Mouse (Mus musculus) heart, embryonic 16.5 days (tissue): ENCODE measurements at regions not wholly inside any gene's neighbourhood (a gene's known extent, or its start where the extent isn't known, plus 50 kb on each side); places are given as distances from the start of the nearest gene placed in this dataset.

ENCODE experiments used
- ATAC-seq: fragments of 200-750 bp; cut with Nextera tagmentation; replicated peaks from 2 replicates; pipeline ENCODE4 v1.8.0; 2017; ENCODE audit warnings: moderate number of reproducible peaks; ENCODE audit not compliant: insufficient read depth, low FRiP score; ENCODE audit errors: extremely low read depth
- H3K27ac ChIP-seq: fragments of 300-500 bp; sonication (generic); 2 replicates; pipeline ENCODE4 v1.5.1; 2014; ENCODE audit warnings: mild to moderate bottlenecking, low read length, control low read depth, moderate library complexity
- H3K27me3 ChIP-seq: fragments of 300-500 bp; sonication (generic); 2 replicates; pipeline ENCODE4 v1.6.1; 2014; ENCODE audit warnings: low read length, mixed read lengths; ENCODE audit not compliant: control insufficient read depth, insufficient read depth
- H3K36me3 ChIP-seq: fragments of 300-500 bp; sonication (generic); 2 replicates; pipeline ENCODE4 v1.6.1; 2014; ENCODE audit not compliant: control insufficient read depth, insufficient read depth
- H3K4me1 ChIP-seq: fragments of 300-500 bp; sonication (generic); 2 replicates; pipeline ENCODE4 v1.6.1; 2014; ENCODE audit warnings: low read length, mixed read lengths; ENCODE audit not compliant: control insufficient read depth, insufficient read depth
- H3K4me2 ChIP-seq: fragments of 300-500 bp; sonication (generic); 2 replicates; pipeline ENCODE4 v1.6.1; 2014; ENCODE audit warnings: low read depth, mild to moderate bottlenecking, control low read depth, low read length
- H3K4me3 ChIP-seq: fragments of 300-500 bp; sonication (generic); 2 replicates; pipeline ENCODE4 v1.5.1; 2014; ENCODE audit warnings: mild to moderate bottlenecking, control low read depth, low read length
- H3K9ac ChIP-seq: fragments of 300-500 bp; sonication (generic); 2 replicates; pipeline ENCODE4 v1.6.1; 2014; ENCODE audit warnings: low read length, control low read depth
- H3K9me3 ChIP-seq: fragments of 300-500 bp; sonication (generic); replicated peaks from 2 replicates; pipeline ENCODE4 v1.6.1; 2016; ENCODE audit warnings: low read length; ENCODE audit not compliant: control insufficient read depth
- WGBS: fragments of 180-500 bp; shearing (Covaris S2); extraction: QIAGEN DNeasy Blood & Tissue Kit; methylation state at CpG from one replicate; pipeline ENCODE4 v1.1.7; 2014; 5-methylcytosine and 5-hydroxymethylcytosine counted together

DNA sequence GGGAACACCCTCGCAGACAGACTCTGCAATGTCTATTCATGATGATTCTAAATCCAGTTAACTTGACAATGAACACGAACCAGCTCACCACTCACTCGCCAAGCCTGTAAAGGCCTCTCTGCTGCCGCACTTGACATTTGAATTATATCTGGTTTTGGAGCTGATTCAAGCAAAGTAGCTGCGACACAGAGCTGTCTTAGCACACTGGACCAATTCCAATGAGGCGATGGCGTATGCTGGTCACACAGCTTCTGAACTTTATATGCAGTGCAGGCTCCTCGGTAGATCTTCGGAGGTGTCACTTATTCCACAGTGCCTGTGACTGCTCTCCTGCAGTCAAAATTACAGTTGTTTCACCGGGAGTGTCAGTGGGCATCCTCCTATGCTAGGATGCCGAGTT lies 115.4 kb downstream of the Hhipl2 start:
- Histone ChIP-seq H3K9me3 (no peaks in the 10 kb centered on the region), H3K4me2 (no peak overlapping the region), H3K27me3 (no peaks in the 10 kb centered on the region), H3K36me3 (no peaks in the 10 kb centered on the region), H3K9ac (no peak overlapping the region), H3K27ac (no peak overlapping the region), H3K4me1 (no peaks in the 10 kb centered on the region), H3K4me3 (no peak overlapping the region)
- WGBS, result 68% methylated on average over 11 of the region's 11 CpGs
- no peak for ATAC-seq

DNA sequence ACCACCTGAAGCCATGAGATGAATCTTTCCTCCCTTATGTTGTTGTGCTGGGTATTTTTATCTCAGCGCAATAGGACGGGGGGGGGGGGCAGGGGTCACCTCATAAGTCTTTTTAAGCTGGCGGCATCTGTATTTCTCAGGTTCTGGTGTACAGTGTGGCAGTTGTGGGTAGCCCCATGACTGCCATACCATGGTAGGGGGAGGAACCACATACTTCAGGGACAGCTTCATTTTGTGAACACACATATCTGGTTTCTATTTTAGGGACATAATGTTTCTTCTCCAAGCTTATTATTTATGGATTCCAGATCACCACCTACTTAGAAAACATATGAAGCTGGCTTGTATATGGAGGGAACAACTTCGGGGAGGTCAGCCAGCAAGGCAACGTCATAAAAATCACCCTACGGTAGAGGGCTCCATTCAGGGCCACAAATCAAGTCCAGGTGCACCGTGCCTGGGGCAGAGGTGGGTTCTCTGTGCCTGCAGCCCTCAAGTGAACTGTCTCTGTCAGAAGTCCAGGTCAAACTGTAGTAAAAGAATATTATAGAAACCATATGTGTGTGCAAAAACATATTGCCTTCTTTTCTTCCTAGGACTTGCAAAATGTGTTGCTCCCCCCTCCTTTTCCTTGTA lies 130.9 kb downstream of the Hhipl2 start:
- H3K9ac ChIP-seq, result no peak overlapping the region
- H3K4me3 ChIP-seq, result no peak overlapping the region
- 72% methylated on average over 7 of the region's 7 CpGs for WGBS
- no peaks in the 10 kb centered on the region for H3K27me3 ChIP-seq
- ATAC-seq, result no peak
- H3K27ac ChIP-seq, result no peak overlapping the region
- H3K4me1 ChIP-seq, result 0 out of 2 replicates have a peak, but pooled peaks cover 2% of the 10 kb centered on the region
- H3K36me3 ChIP-seq, result no peaks in the 10 kb centered on the region
- H3K9me3 ChIP-seq, result no peaks in the 10 kb centered on the region
- no peak overlapping the region for H3K4me2 ChIP-seq

DNA sequence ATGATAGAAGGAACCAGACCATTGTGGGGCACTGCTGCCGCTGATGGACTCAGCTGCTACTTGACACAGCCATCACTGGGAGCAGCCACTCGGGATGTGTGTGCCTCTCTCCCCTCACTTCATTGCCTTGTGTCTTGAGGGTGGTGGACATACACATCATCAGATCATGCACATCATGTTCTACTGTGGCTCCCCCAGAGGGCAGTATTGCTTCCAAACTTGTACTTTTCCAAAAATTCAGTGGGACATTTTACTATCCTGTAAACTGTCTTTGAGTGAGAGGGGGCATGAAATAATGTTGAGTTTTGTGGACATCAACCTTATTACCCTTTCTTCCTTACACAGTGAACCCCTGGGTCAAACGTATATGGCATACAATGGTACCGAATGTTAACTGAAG lies 134.6 kb downstream of the Hhipl2 start:
- H3K9me3 ChIP-seq, result 0 out of 2 replicates have a peak, but pooled peaks cover 2% of the 10 kb centered on the region
- H3K4me2 ChIP-seq, result no peak overlapping the region
- WGBS, result 90% methylated on average over 4 of the region's 4 CpGs
- no peak overlapping the region for H3K9ac ChIP-seq
- no peaks in the 10 kb centered on the region for H3K36me3 ChIP-seq
- H3K4me3 ChIP-seq, result no peak overlapping the region
- no peaks in the 10 kb centered on the region for H3K27me3 ChIP-seq
- no peak for ATAC-seq
- H3K27ac ChIP-seq, result no peak overlapping the region
- 0 out of 2 replicates have a peak, but pooled peaks cover 2% of the 10 kb centered on the region for H3K4me1 ChIP-seq

DNA sequence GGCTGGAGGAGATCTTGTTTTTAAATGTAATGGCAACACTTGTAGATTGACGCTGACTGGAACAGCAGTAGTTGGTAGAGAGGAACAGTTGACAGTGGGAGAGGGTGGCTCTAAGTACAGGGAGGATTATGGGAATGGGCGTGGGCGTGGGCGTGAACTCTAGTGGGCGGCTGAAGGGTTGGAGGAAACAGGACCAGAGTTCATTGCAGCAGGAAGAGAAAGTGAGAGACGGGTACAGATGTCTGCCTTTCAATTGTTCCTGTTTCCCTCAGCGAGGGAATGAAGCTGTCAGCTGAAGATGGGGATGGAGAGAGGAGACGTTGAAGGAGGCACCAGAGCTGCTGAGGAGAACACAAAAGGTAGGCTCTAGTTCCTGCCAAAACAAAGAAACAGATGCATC lies 135.2 kb downstream of the Hhipl2 start:
- Histone ChIP-seq H3K4me2 (no peak overlapping the region), H3K27ac (no peak overlapping the region), H3K4me3 (no peak overlapping the region), H3K36me3 (no peaks in the 10 kb centered on the region), H3K9ac (no peak overlapping the region), H3K9me3 (0 out of 2 replicates have a peak, but pooled peaks cover 2% of the 10 kb centered on the region), H3K4me1 (0 out of 2 replicates have a peak, but pooled peaks cover 2% of the 10 kb centered on the region), H3K27me3 (no peaks in the 10 kb centered on the region)
- no peak for ATAC-seq
- 76% methylated on average over 8 of the region's 8 CpGs for WGBS

DNA sequence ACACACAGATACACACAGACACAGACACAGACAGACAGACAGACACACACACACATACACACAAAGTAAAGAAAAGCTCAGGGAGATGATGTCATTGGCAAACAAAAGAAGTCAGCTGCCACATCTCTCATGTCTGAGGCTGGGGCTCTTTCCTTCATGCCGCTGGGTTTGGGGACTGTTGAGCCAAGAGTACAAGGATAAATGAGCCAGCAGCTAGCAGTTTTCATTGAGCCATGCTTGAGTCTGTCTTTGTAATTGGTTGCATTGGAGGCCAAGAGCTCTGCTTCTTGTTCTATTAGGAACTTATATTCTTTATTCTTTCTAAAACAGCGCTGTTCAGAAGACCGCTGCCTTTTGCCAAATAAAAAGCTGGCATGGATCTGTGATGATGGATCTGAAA lies 144.8 kb downstream of the Hhipl2 start:
- WGBS, result 82% methylated on average over 3 of the region's 3 CpGs
- Histone ChIP-seq H3K4me1 (no peaks in the 10 kb centered on the region), H3K4me2 (no peak overlapping the region), H3K27me3 (no peaks in the 10 kb centered on the region), H3K27ac (no peak overlapping the region), H3K4me3 (no peak overlapping the region), H3K9me3 (no peaks in the 10 kb centered on the region), H3K36me3 (no peaks in the 10 kb centered on the region), H3K9ac (no peak overlapping the region)
- no peak for ATAC-seq

DNA sequence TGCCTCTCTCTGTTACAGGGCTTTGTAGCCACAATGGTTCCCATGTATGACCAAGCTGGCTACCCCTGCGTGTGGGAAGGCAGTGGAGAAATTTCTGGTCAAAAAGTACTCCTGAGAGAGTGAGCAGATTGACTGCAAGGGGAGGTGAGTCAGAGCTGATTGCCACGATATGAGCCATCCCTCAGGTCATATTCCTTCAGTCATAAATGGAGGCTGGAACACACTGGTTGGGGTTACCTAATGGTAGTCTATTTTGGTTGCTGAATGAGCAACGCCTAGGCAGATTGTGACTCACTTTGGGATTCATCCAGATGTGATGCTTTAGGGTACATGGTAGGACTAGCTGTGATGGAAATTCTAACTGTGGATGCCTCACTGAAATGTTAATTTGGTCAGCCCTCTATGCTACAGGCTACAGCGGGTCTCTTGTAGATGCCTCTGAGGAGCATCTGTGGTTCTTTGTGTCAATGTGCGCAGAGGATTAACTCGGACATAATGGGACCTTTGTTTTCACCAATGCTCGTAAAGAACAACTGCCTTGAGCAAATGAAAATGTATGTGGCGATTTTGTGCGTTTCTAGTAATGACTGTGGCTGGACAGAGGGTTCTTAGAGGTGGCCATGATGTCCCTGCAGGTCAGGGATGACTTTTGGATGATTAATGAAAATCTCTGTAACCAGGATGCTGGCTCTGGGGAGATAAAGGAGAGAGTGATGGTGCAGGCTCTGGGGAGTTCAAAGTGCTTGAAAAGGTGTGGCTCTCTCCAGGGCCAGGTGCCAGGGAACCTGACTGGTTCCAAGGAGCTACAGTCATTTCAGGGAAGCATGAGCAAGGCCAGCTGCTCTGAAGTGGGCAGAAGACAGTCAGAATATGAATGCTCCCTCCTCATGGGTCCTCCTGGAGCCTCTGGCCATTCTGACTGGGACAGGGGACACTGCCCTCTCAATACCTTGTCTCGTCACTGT lies 155.9 kb downstream of the Hhipl2 start:
- Histone ChIP-seq H3K9ac (no peak overlapping the region), H3K4me2 (no peak overlapping the region)
- 69% methylated on average over 10 of the region's 10 CpGs for WGBS

DNA sequence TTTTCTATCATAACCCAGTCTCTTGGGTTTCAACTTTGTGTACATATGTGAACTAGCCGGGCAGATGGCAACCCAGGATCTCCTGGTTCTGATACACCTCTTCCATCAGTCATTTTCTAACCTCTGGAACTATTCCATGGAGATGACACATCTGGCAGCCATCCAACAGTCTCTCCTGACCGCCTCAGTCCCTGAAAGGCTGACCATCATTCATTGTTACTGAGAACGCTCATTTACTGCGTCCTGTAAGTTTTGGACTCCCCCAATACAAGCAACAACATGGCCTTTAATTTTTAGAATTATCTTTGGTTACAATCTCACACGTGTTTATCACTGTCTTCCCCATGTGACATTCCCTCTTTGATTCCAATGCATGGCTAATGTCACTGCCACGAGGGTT lies 166.8 kb downstream of the Hhipl2 start:
- no peak for ATAC-seq
- Histone ChIP-seq H3K36me3 (no peaks in the 10 kb centered on the region), H3K4me1 (no peaks in the 10 kb centered on the region), H3K4me3 (no peak overlapping the region), H3K9ac (no peak overlapping the region), H3K27ac (no peak overlapping the region), H3K9me3 (no peaks in the 10 kb centered on the region), H3K4me2 (no peak overlapping the region), H3K27me3 (no peaks in the 10 kb centered on the region)
- WGBS, result 65% methylated on average over 6 of the region's 6 CpGs

More for the DNA sequence above, 155.9 kb downstream of the Hhipl2 start:
- no peak overlapping the region for H3K4me3 ChIP-seq
- no peaks in the 10 kb centered on the region for H3K36me3 ChIP-seq
- H3K27ac ChIP-seq, result no peak overlapping the region
- no peaks in the 10 kb centered on the region for H3K4me1 ChIP-seq
- H3K27me3 ChIP-seq, result no peaks in the 10 kb centered on the region
- ATAC-seq, result no peak
- H3K9me3 ChIP-seq, result no peaks in the 10 kb centered on the region

DNA sequence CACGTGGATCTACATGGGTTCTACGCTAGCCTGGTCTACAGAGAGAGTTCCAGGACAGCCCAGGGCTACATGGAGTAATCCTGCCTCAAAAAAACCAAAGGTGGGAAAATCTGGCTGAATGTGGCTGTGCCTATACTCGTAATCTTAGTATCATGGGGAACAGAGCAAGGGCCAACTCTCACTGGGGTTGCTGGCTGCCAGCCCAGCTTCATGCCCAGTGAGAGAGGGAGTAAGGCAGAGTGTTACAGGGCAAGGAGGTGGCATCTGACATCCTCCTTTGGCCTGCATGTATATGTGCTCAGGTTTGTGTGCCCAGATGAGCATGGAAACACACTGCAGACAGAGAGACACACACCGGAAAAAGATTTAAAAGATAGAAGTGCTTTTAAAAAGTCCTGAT lies 168.4 kb downstream of the Hhipl2 start:
- Histone ChIP-seq H3K9me3 (no peaks in the 10 kb centered on the region), H3K4me3 (no peak overlapping the region)
- ATAC-seq, result no peak

DNA sequence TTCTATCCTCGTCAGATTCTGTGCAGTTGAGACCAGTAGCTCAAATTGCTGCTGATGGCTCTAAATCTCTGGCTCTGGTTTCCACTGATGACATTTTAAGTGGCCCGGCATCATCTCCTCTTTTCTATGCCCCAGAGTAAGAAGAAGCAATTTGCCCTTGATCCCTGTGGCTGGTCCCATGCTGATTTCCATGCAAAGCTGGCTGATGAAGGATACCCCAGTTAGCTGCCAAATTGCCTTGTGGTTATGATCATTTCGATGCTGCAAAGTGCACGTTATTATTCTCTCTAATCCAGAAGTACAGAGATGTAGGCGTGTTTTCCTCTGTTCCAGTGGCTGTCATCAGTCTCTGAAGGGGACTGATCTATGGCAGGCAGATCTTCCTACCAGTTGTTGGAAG lies 177.3 kb downstream of the Hhipl2 start:
- Histone ChIP-seq H3K9ac (no peak overlapping the region), H3K4me3 (no peak overlapping the region), H3K27me3 (no peaks in the 10 kb centered on the region), H3K4me1 (no peaks in the 10 kb centered on the region), H3K9me3 (no peaks in the 10 kb centered on the region), H3K27ac (no peak overlapping the region), H3K36me3 (no peaks in the 10 kb centered on the region), H3K4me2 (no peak overlapping the region)
- no peak for ATAC-seq
- WGBS, result 67% methylated on average over 5 of the region's 5 CpGs

More for the DNA sequence above, 168.4 kb downstream of the Hhipl2 start:
- no peaks in the 10 kb centered on the region for H3K4me1 ChIP-seq
- H3K4me2 ChIP-seq, result no peak overlapping the region
- no peaks in the 10 kb centered on the region for H3K27me3 ChIP-seq
- no peaks in the 10 kb centered on the region for H3K36me3 ChIP-seq
- H3K9ac ChIP-seq, result no peak overlapping the region
- H3K27ac ChIP-seq, result no peak overlapping the region
- whole genome bisulfite sequencing, result 71% methylated on average over 4 of the region's 4 CpGs
